Mouse (Mus musculus) hindbrain, embryonic 16.5 days (tissue): Measurements from ENCODE around the gene Ifih1. TPM values are rescaled to one million over a fixed set of nuclear protein-coding genes. Genes with fewer than 3 reads are reported as not detected.

ENCODE experiments used
- ATAC-seq: fragments of 200-750 bp; cut with Nextera tagmentation; 2 replicates; pipeline ENCODE4 v1.8.0; 2017; ENCODE audit warnings: moderate TSS enrichment, moderate library complexity
- H3K27ac ChIP-seq: fragments of 300-500 bp; sonication (generic); 2 replicates; pipeline ENCODE4 v1.5.1; 2014; ENCODE audit warnings: low read depth, mild to moderate bottlenecking, control low read depth, low read length, moderate library complexity
- H3K27me3 ChIP-seq: fragments of 300-500 bp; sonication (generic); replicated peaks from 2 replicates; pipeline ENCODE4 v1.6.1; 2014; ENCODE audit warnings: low read length; ENCODE audit not compliant: control insufficient read depth, insufficient read depth
- H3K36me3 ChIP-seq: fragments of 300-500 bp; sonication (generic); 2 replicates; pipeline ENCODE4 v1.6.1; 2014; ENCODE audit warnings: mild to moderate bottlenecking, low read length, moderate library complexity, mixed read lengths; ENCODE audit not compliant: control insufficient read depth, insufficient read depth
- H3K4me1 ChIP-seq: fragments of 300-500 bp; sonication (generic); 2 replicates; pipeline ENCODE4 v1.6.1; 2014; ENCODE audit warnings: low read depth, low read length; ENCODE audit not compliant: control insufficient read depth, insufficient read depth
- H3K4me2 ChIP-seq: fragments of 300-500 bp; sonication (generic); 2 replicates; pipeline ENCODE4 v1.6.1; 2014; ENCODE audit warnings: mild to moderate bottlenecking, low read length, control low read depth, moderate library complexity
- H3K4me3 ChIP-seq: fragments of 300-500 bp; sonication (generic); 2 replicates; pipeline ENCODE4 v1.5.1; 2014; ENCODE audit warnings: mild to moderate bottlenecking, low read length, control low read depth, moderate library complexity
- H3K9ac ChIP-seq: fragments of 300-500 bp; sonication (generic); 2 replicates; pipeline ENCODE4 v1.6.1; 2014; ENCODE audit warnings: low read depth, mild to moderate bottlenecking, control low read depth, low read length, moderate library complexity
- H3K9me3 ChIP-seq: fragments of 300-500 bp; sonication (generic); 2 replicates; pipeline ENCODE4 v1.6.1; 2014; ENCODE audit warnings: mild to moderate bottlenecking, low read length, moderate library complexity; ENCODE audit not compliant: control insufficient read depth
- WGBS: fragments of 180-500 bp; shearing (Covaris S2); extraction: QIAGEN DNeasy Blood & Tissue Kit; methylation state at CpG from one replicate; pipeline ENCODE4 v1.1.7; 2014; 5-methylcytosine and 5-hydroxymethylcytosine counted together
- polyA plus RNA-seq: library from polyadenylated mRNA; unstranded; fragments of >200 nt; fragmentation: Nextera tagmentation; extraction: Ambion mirVana; gene quantifications from 2 replicates; pipeline ENCODE4 v1.2.1, GENCODE M21; 2015

Gene Ifih1
- polyA plus RNA-seq, 1 experiment from 2014 or later, result 1.5 TPM

GRCm38 (mm10) chr2:62618934-62619341, 27.1 kb downstream of the Ifih1 start:
- Histone ChIP-seq H3K4me1 (no peaks in the 10 kb centered on the region), H3K27me3 (no peaks in the 10 kb centered on the region), H3K4me3 (no peak overlapping the region), H3K9ac (no peak overlapping the region), H3K9me3 (no peaks in the 10 kb centered on the region), H3K4me2 (no peak overlapping the region), H3K27ac (no peak overlapping the region), H3K36me3 (no peaks in the 10 kb centered on the region)
- no peak for ATAC-seq
- 81% methylated on average over 7 of the region's 7 CpGs for WGBS

- Histone ChIP-seq H3K4me2 (no peak overlapping the region), H3K9me3 (no peaks in the 10 kb centered on the region), H3K9ac (no peak overlapping the region), H3K27ac (no peak overlapping the region), H3K4me3 (no peak overlapping the region), H3K4me1 (no peaks in the 10 kb centered on the region), H3K27me3 (no peaks in the 10 kb centered on the region), H3K36me3 (no peaks in the 10 kb centered on the region)
- WGBS, result 94% methylated on average over 4 of the region's 4 CpGs
- no peak for ATAC-seq
Measured at GRCm38 (mm10) chr2:62613133-62613532, 32.9 kb downstream of the Ifih1 start.

- no peak overlapping the region for H3K4me2 ChIP-seq
- WGBS, result 94% methylated on average over 16 of the region's 16 CpGs
Measured at GRCm38 (mm10) chr2:62606205-62606604, 39.9 kb downstream of the Ifih1 start.

GRCm38 (mm10) chr2:62603530-62603929, 42.5 kb downstream of the Ifih1 start:
- Histone ChIP-seq H3K9me3 (no peaks in the 10 kb centered on the region), H3K9ac (no peak overlapping the region), H3K27me3 (no peaks in the 10 kb centered on the region), H3K4me2 (no peak overlapping the region), H3K4me3 (no peak overlapping the region), H3K27ac (no peak overlapping the region), H3K36me3 (no peaks in the 10 kb centered on the region), H3K4me1 (no peaks in the 10 kb centered on the region)
- 88% methylated on average over 5 of the region's 5 CpGs for WGBS
- ATAC-seq, result no peak

More at GRCm38 (mm10) chr2:62606205-62606604, 39.9 kb downstream of the Ifih1 start:
- Histone ChIP-seq H3K4me1 (no peaks in the 10 kb centered on the region), H3K9me3 (no peaks in the 10 kb centered on the region), H3K9ac (no peak overlapping the region), H3K36me3 (no peaks in the 10 kb centered on the region), H3K27me3 (no peaks in the 10 kb centered on the region), H3K4me3 (no peak overlapping the region), H3K27ac (no peak overlapping the region)
- ATAC-seq, result no peak

GRCm38 (mm10) chr2:62596586-62596985, 49.5 kb downstream of the Ifih1 start:
- Histone ChIP-seq H3K9me3 (no peaks in the 10 kb centered on the region), H3K27me3 (no peaks in the 10 kb centered on the region), H3K4me3 (no peak overlapping the region), H3K4me1 (no peaks in the 10 kb centered on the region), H3K36me3 (no peaks in the 10 kb centered on the region), H3K27ac (no peak overlapping the region), H3K9ac (no peak overlapping the region), H3K4me2 (no peak overlapping the region)
- ATAC-seq, result no peak
- WGBS, result 86% methylated on average over 5 of the region's 5 CpGs

DNA sequence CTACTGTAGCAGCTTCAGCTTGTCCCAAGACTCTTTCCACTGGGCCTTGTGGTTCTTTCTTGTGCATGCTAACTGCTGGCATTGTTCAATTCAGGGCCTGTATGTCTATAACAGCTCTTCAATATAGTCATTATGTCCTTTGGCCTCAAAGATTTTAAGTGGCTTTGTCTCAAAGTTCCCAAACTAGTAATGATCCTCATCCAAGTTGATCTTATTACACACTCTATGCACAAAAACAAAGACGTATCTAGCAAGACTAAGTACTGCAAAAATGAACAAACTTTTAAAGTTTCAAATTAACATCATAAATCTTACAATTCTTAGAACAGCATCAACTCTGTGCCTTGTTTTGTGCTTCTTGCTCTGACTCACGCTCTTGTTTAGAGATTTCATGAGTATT, 51.6 kb downstream of the Ifih1 start:
- 91% methylated on average over 2 of the region's 2 CpGs for WGBS
- Histone ChIP-seq H3K27ac (no peak overlapping the region), H3K9me3 (no peaks in the 10 kb centered on the region), H3K4me3 (no peak overlapping the region), H3K4me1 (no peaks in the 10 kb centered on the region), H3K9ac (no peak overlapping the region), H3K36me3 (no peaks in the 10 kb centered on the region), H3K27me3 (no peaks in the 10 kb centered on the region), H3K4me2 (no peak overlapping the region)
- ATAC-seq, result no peak

GRCm38 (mm10) chr2:62591555-62591954, 54.5 kb downstream of the Ifih1 start:
- ATAC-seq, result no peak
- Histone ChIP-seq H3K9me3 (no peaks in the 10 kb centered on the region), H3K9ac (no peak overlapping the region), H3K4me2 (no peak overlapping the region), H3K27me3 (no peaks in the 10 kb centered on the region), H3K27ac (no peak overlapping the region), H3K4me1 (no peaks in the 10 kb centered on the region), H3K36me3 (no peaks in the 10 kb centered on the region), H3K4me3 (no peak overlapping the region)
- 86% methylated on average over 3 of the region's 3 CpGs for WGBS

DNA sequence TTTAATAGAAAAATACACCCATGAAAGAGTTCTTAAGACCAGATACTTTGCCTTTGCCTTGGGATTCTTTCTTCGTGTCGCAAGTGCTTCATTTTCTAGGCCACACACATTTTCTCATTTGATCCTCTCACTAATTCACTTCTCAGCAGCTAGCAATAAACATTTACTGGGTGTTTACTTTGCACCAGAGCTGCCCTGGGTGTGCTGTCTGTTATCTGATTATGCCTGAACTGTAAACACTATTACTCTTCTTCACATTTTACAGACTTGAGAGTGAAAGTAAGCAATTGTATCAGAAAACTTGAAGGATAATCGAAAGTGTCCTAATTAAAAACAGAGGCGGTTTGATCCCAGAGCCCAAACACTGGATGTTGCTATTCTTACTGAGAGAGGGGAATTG, 56.7 kb downstream of the Ifih1 start:
- WGBS, result 84% methylated on average over 4 of the region's 4 CpGs
- H3K27me3 ChIP-seq, result no peaks in the 10 kb centered on the region
- no peak for ATAC-seq
- no peak overlapping the region for H3K9ac ChIP-seq
- H3K9me3 ChIP-seq, result no peaks in the 10 kb centered on the region
- no peaks in the 10 kb centered on the region for H3K36me3 ChIP-seq
- no peak overlapping the region for H3K4me3 ChIP-seq
- H3K4me2 ChIP-seq, result no peak overlapping the region
- H3K4me1 ChIP-seq, result no peaks in the 10 kb centered on the region
- H3K27ac ChIP-seq, result no peak overlapping the region

GRCm38 (mm10) chr2:62585769-62586168, 60.3 kb downstream of the Ifih1 start:
- Histone ChIP-seq H3K9me3 (no peaks in the 10 kb centered on the region), H3K4me1 (no peaks in the 10 kb centered on the region), H3K4me3 (no peak overlapping the region), H3K4me2 (no peak overlapping the region), H3K27me3 (no peaks in the 10 kb centered on the region), H3K9ac (no peak overlapping the region), H3K36me3 (no peaks in the 10 kb centered on the region), H3K27ac (no peak overlapping the region)
- 90% methylated on average over 5 of the region's 5 CpGs for WGBS
- ATAC-seq, result no peak

- no peaks in the 10 kb centered on the region for H3K36me3 ChIP-seq
- no peaks in the 10 kb centered on the region for H3K9me3 ChIP-seq
- no peak overlapping the region for H3K4me3 ChIP-seq
- no peaks in the 10 kb centered on the region for H3K4me1 ChIP-seq
- WGBS, result 75% methylated on average over 3 of the region's 3 CpGs
- no peak for ATAC-seq
- H3K9ac ChIP-seq, result no peak overlapping the region
- no peaks in the 10 kb centered on the region for H3K27me3 ChIP-seq
- H3K27ac ChIP-seq, result no peak overlapping the region
- H3K4me2 ChIP-seq, result no peak overlapping the region
Measured at GRCm38 (mm10) chr2:62574962-62575361, 71.1 kb downstream of the Ifih1 start.
